Mouse (Mus musculus) forebrain, embryonic 16.5 days (tissue): ENCODE results near the gene Sugct. TPM values are rescaled to one million over a fixed set of nuclear protein-coding genes. Genes with fewer than 3 reads are reported as not detected.

Experiments used
- ATAC-seq: fragments of 200-750 bp; cut with Nextera tagmentation; 2 replicates; pipeline ENCODE4 v1.8.0; 2017; ENCODE audit warnings: mild to moderate bottlenecking, moderate library complexity
- H3K27ac ChIP-seq: fragments of 300-500 bp; sonication (generic); 2 replicates; pipeline ENCODE4 v1.5.1; 2014; ENCODE audit warnings: low read length, control low read depth
- H3K27me3 ChIP-seq: fragments of 300-500 bp; sonication (generic); replicated peaks from 2 replicates; pipeline ENCODE4 v1.6.1; 2014; ENCODE audit warnings: low read length; ENCODE audit not compliant: control insufficient read depth, insufficient read depth
- H3K36me3 ChIP-seq: fragments of 300-500 bp; sonication (generic); 2 replicates; pipeline ENCODE4 v1.6.1; 2014; ENCODE audit not compliant: control insufficient read depth, insufficient read depth
- H3K4me1 ChIP-seq: fragments of 300-500 bp; sonication (generic); replicated peaks from 2 replicates; pipeline ENCODE4 v1.6.1; 2014; ENCODE audit warnings: low read length; ENCODE audit not compliant: control insufficient read depth, insufficient read depth
- H3K4me2 ChIP-seq: fragments of 300-500 bp; sonication (generic); 2 replicates; pipeline ENCODE4 v1.6.1; 2014; ENCODE audit warnings: mild to moderate bottlenecking, low read length, control low read depth
- H3K4me3 ChIP-seq: fragments of 300-500 bp; sonication (generic); replicated peaks from 2 replicates; pipeline ENCODE4 v1.5.1; 2014; ENCODE audit warnings: mild to moderate bottlenecking, low read length, control low read depth
- H3K9ac ChIP-seq: fragments of 300-500 bp; sonication (generic); replicated peaks from 2 replicates; pipeline ENCODE4 v1.6.1; 2014; ENCODE audit warnings: low read depth, low read length, control low read depth
- H3K9me3 ChIP-seq: fragments of 300-500 bp; sonication (generic); 2 replicates; pipeline ENCODE4 v1.6.1; 2016; ENCODE audit warnings: low read length; ENCODE audit not compliant: control insufficient read depth
- WGBS: fragments of 180-500 bp; shearing (Covaris S2); extraction: QIAGEN DNeasy Blood & Tissue Kit; methylation state at CpG from one replicate; pipeline ENCODE4 v1.1.7; 2014; 5-methylcytosine and 5-hydroxymethylcytosine counted together
- polyA plus RNA-seq: library from polyadenylated mRNA; unstranded; fragments of >200 nt; fragmentation: Nextera tagmentation; extraction: Ambion mirVana; gene quantifications from 2 replicates; pipeline ENCODE4 v1.2.1, GENCODE M21; 2015

The Sugct gene
- polyA plus RNA-seq, 1 experiment from 2014 or later: 2.4 TPM

DNA sequence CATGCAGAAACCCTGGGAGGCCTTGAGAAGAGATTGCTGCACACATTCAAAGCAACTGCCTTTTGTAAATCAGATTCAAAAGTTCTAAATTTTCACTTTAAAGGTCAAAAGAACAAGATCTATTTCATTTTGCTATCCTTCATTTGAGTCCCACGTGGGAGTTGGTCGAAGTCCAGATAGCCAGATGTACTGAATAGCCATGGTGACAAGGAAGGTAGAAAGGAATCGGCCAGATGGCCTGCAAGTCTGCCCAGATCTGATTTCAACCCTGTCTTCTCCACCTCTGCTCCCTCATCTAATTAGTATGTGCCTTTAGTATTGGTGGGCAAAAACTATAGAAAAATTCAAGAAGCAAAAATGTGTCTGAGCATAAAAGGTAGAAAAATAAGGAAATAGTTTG, 478.8 kb downstream of the Sugct start:
- Histone ChIP-seq H3K4me3 (no peak overlapping the region), H3K27me3 (no peaks in the 10 kb centered on the region), H3K27ac (no peak overlapping the region), H3K36me3 (no peaks in the 10 kb centered on the region), H3K4me2 (no peak overlapping the region), H3K9me3 (no peaks in the 10 kb centered on the region), H3K9ac (no peak overlapping the region), H3K4me1 (no peaks in the 10 kb centered on the region)
- no peak for ATAC-seq
- 56% methylated on average over 3 of the region's 3 CpGs for WGBS

DNA sequence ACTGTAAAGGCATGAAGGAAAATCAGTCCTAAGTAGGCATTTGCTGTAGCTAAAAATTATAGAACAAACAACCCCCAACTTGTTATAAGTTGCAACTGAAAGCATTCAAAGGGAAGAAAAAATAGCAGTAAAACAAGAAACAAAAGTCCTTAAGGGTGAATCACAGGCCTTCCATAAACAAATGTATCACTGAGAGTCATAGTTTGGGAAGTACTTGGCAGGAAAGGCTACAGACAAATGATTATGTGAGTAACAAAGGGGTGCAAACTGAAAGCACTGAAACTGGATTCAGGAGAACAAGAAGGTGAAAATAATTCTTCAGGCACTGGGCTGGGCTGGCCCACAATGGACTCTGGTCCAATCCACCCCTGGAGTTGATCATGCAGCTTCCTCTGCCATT, 482.7 kb downstream of the Sugct start:
- no peak overlapping the region for H3K27ac ChIP-seq
- no peak overlapping the region for H3K4me2 ChIP-seq
- H3K36me3 ChIP-seq: no peaks in the 10 kb centered on the region
- no peaks in the 10 kb centered on the region for H3K4me1 ChIP-seq
- H3K4me3 ChIP-seq: no peak overlapping the region
- no peak overlapping the region for H3K9ac ChIP-seq
- H3K27me3 ChIP-seq: no peaks in the 10 kb centered on the region
- ATAC-seq: no peak
- no peaks in the 10 kb centered on the region for H3K9me3 ChIP-seq

DNA sequence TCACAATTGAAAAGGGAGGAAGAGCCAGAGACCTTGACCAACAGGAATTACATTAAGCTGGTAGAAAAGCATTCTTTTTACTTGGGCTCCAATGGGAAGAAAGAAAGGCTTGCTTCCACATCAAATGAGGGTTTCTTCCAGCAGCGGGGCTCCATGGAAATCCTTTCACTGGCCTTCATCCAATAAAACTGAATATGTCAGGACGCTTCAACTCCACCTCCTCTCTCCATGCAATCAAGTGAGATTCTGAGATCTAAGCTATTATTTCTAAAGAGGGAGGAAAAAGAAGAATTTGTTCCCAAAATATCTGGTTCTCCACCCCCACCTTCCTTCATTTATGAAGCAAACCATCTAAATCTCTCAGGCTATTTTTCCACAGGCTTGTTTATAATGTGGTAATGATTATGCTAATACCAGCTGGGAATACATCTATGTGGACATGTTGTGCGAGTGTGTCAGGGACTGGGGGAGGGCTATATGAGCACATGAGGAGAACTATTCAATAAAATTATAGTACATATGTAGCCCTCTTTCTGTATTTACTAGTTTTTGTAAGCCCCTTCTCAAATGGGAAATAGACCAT, 505.1 kb downstream of the Sugct start:
- Histone ChIP-seq H3K4me3 (no peak overlapping the region), H3K4me1 (no peaks in the 10 kb centered on the region), H3K27me3 (no peaks in the 10 kb centered on the region), H3K36me3 (no peaks in the 10 kb centered on the region), H3K9me3 (no peaks in the 10 kb centered on the region), H3K4me2 (no peak overlapping the region), H3K27ac (no peak overlapping the region), H3K9ac (no peak overlapping the region)
- no peak for ATAC-seq
- 32% methylated on average over 3 of the region's 3 CpGs for WGBS

DNA sequence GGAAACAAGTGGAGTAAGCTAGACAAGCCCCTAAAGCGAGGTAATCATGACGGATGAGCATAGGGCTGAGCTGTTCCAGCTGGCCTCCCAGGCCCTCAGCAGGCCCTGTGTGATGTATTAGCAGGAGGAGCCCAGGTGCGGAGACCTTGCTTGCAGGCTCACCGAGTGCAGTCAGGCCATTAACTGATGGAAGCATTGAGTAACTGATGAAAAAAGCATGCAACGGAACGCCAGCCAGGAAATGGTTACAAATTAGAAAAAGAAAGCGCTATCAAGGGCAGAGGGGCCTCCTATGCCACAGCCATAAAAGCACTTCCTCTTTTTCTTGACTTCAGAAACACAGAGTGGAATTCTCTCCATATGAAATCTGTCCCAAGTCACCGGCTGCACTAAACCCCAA, 510.1 kb downstream of the Sugct start:
- 77% methylated on average over 8 of the region's 8 CpGs for WGBS
- Histone ChIP-seq H3K27ac (no peak overlapping the region), H3K27me3 (no peaks in the 10 kb centered on the region), H3K4me3 (no peak overlapping the region), H3K9me3 (no peaks in the 10 kb centered on the region), H3K9ac (no peak overlapping the region), H3K4me1 (no peaks in the 10 kb centered on the region), H3K4me2 (no peak overlapping the region), H3K36me3 (no peaks in the 10 kb centered on the region)
- no peak for ATAC-seq

DNA sequence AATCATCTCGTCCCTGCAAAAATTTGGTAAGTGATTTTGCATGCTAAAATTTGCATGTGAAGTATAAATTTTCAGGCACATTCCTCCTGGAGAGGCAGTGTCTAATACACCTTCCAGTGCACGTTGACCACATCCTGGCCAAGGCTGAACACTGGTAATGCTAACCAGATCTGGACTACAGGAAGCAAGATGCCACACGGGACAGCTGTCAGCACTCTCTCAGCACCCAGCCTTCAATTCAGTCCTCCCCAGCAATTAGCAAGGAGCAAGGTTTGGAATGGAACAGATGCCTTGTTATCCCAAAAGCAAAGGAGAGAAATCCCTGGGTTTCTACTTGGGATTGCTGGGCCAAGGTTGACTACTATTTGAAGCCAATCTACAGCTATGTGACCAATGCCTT, 529.4 kb downstream of the Sugct start:
- WGBS: 78% methylated on average over 3 of the region's 3 CpGs
- no peak overlapping the region for H3K4me3 ChIP-seq
- no peak overlapping the region for H3K4me2 ChIP-seq
- H3K9me3 ChIP-seq: no peaks in the 10 kb centered on the region
- H3K4me1 ChIP-seq: no peaks in the 10 kb centered on the region
- H3K36me3 ChIP-seq: no peaks in the 10 kb centered on the region
- H3K27me3 ChIP-seq: no peaks in the 10 kb centered on the region
- H3K27ac ChIP-seq: no peak overlapping the region
- ATAC-seq: no peak
- no peak overlapping the region for H3K9ac ChIP-seq

DNA sequence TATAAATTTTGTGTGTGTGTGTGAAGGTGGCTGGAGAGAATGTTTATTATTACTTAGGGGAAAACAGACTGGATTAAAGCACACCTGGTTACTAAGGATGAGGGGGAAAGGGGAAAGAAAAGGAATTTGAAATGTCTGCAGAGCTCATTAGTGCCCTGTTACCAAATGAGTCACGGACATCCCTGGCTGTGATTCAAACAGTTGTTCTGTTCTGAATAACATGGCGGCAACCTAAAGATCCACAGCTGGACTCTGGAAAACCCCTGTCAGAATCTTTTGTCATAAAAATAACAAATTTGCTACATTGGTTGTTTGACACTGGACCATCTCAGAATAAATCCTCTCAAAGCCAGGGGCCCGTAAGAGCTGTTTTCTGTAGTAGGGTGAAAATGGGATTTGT, 530.6 kb downstream of the Sugct start:
- H3K27ac ChIP-seq: no peak overlapping the region
- no peak overlapping the region for H3K4me2 ChIP-seq
- H3K4me3 ChIP-seq: no peak overlapping the region
- H3K4me1 ChIP-seq: no peaks in the 10 kb centered on the region
- ATAC-seq: no peak
- 63% methylated on average over 3 of the region's 3 CpGs for WGBS
- no peak overlapping the region for H3K9ac ChIP-seq
- H3K9me3 ChIP-seq: no peaks in the 10 kb centered on the region
- no peaks in the 10 kb centered on the region for H3K36me3 ChIP-seq
- H3K27me3 ChIP-seq: no peaks in the 10 kb centered on the region

DNA sequence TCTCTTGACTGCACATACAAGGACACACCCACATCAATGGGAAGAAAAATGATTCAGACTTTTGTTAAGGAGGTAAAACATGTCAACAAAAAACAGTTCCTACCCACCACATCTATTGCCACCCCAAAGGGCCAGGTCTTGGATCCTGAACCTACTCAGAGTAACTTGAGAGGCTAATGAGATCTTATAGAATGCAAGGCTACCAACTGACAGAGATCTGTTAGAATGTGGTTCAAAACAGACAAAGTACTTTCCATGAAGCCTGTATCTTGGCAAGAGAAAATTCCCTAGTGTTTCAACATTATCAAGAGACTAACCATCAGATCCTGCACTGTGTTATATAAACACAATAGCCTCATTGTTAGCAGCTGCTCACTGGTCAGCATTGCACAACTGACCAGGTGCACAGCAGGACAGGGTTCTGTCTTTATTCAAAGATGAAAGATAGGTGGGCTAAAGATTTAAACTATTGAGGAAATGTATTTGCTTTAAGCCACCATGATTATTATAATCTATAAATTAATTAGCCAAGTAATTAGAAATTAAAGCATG, 548.8 kb downstream of the Sugct start:
- no peak for ATAC-seq
- no peak overlapping the region for H3K4me3 ChIP-seq
- H3K27me3 ChIP-seq: no peaks in the 10 kb centered on the region
- H3K27ac ChIP-seq: no peak overlapping the region
- H3K4me2 ChIP-seq: no peak overlapping the region
- no peaks in the 10 kb centered on the region for H3K9me3 ChIP-seq
- H3K36me3 ChIP-seq: no peaks in the 10 kb centered on the region
- H3K4me1 ChIP-seq: no peaks in the 10 kb centered on the region
- H3K9ac ChIP-seq: no peak overlapping the region

DNA sequence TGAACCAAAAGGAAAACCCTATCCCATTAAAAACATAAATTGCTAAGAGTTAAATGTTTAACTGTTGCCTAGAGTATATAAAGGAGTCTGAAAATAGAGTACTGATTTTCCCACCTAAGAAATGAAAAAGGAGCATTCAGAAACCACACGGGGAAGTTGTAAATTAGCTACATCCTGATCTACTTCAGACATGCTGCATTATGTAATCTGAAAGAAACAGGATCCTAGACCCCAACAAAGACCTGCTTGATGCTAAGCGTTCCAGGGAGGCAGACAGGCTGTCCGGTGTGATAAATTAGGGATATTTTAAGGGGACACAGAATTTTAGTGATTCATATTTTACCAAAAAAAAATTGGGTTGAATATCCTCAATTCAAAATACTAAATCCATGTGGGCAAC, 579.3 kb downstream of the Sugct start:
- H3K27ac ChIP-seq: no peak overlapping the region
- ATAC-seq: no peak
- WGBS: 59% methylated on average over 3 of the region's 3 CpGs
- no peaks in the 10 kb centered on the region for H3K9me3 ChIP-seq
- no peaks in the 10 kb centered on the region for H3K4me1 ChIP-seq
- H3K27me3 ChIP-seq: no peaks in the 10 kb centered on the region
- H3K4me2 ChIP-seq: no peak overlapping the region
- H3K4me3 ChIP-seq: no peak overlapping the region
- no peak overlapping the region for H3K9ac ChIP-seq
- H3K36me3 ChIP-seq: no peaks in the 10 kb centered on the region

DNA sequence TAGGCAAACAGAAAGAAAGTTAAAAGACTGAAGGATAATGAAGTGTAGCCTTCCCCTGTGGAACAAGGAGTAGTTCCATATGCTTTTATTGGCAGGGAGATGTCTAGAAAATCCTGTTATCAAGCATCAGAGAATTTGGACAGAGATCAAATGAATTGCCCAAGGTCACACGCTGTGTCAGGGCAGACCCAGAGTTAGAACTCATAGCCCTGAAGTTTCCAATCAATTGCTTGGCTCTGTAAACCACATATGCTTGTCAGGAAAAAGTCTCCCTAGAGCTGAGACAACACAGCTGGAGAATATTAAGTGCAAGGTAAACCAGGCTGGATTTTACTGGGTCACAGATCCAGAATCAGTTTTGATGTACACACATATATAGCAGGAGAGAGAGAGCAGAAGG, 593.0 kb downstream of the Sugct start:
- Histone ChIP-seq H3K9me3 (no peaks in the 10 kb centered on the region), H3K4me1 (no peaks in the 10 kb centered on the region), H3K4me3 (no peak overlapping the region), H3K9ac (no peak overlapping the region), H3K27me3 (no peaks in the 10 kb centered on the region), H3K36me3 (no peaks in the 10 kb centered on the region), H3K27ac (no peak overlapping the region), H3K4me2 (no peak overlapping the region)
- ATAC-seq: no peak
- 88% methylated on average over 1 of the region's 1 CpGs for WGBS

DNA sequence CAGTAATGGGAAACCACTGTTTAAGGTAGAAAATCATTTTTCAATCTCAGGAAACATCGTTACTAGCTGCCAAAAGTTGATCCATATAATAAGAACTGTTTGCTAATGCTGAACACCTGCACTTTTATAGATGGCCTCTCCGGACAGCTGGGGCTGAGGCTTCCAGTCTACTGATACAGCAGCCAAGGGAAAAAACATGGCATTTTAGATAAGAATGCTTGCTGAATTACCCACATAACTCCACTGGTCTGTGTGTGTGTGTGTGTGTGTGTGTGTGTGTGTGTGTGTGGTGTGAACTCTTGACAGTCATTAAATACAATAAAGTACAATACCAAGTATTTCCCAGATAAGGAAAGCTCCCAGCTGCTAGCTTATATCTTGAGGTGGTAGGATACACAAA, 608.8 kb downstream of the Sugct start:
- no peaks in the 10 kb centered on the region for H3K36me3 ChIP-seq
- 70% methylated on average over 2 of the region's 2 CpGs for WGBS
- no peak overlapping the region for H3K27ac ChIP-seq

More for the DNA sequence above, 608.8 kb downstream of the Sugct start:
- Histone ChIP-seq H3K27me3 (no peaks in the 10 kb centered on the region), H3K9ac (no peak overlapping the region), H3K4me3 (no peak overlapping the region), H3K4me2 (no peak overlapping the region), H3K4me1 (no peaks in the 10 kb centered on the region), H3K9me3 (no peaks in the 10 kb centered on the region)
- ATAC-seq: no peak
